Mouse (Mus musculus) kidney, postnatal 36 days (tissue): Measurements from ENCODE around the gene Atg14.
A peak's percentile ranks its signal among the peaks of the same experiment; 100 is the strongest.
"Not testable (repeated sequence)": the region's sequence is repeated elsewhere in the genome, so short reads cannot be mapped to it uniquely, and the experiment has no call there.

ENCODE experiments used
- DNase-seq, 2 experiments: peaks; one replicate each; pipeline ENCODE4 v3.0.0; 2021 to 2022; ENCODE audit warnings: mixed read lengths in 2 of 2

Gene Atg14

DNA sequence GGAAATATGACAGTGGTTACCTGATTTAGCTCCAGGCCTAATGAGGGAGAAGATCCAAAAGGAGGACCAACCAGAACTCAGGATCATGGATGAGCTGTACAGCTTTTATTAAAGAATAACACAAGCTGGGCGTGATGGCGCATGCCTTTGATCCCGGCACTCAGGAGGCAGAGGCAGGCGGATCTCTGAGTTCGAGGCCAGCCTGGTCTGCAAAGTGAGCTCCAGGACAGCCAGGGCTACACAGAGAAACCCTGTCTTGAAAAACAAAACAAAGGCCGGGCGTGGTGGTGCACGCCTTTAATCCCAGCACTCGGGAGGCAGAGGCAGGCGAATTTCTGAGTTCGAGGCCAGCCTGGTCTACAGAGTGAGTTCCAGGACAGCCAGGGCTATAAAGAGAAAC lies at the start of gene Atg14:
Gene Atg14, minus strand, starts transcription at position 101 of the 400 bp plus-strand sequence.
- DNase-seq, result not testable (repeated sequence)

DNA sequence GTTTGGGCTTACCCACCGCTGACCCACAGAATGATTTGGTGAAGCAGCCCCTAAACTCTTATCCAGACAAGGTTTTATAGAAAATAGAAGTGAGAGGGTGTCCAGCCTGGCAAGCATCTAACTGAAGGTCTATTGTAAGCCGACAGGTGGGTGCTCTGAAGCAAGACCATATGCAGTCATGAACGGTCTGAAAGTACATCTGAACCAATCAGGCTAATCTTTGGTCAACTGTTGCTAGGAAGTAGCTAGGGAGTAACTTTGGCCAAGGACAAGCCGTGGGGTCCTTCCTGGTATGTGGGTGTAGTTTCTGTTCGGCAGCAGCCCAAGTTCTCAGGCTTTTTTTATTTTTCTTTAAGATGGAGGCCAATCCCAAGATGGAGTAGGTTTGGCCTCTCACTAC lies 48.4 kb upstream of the Atg14 start:
- no peak for DNase-seq

DNA sequence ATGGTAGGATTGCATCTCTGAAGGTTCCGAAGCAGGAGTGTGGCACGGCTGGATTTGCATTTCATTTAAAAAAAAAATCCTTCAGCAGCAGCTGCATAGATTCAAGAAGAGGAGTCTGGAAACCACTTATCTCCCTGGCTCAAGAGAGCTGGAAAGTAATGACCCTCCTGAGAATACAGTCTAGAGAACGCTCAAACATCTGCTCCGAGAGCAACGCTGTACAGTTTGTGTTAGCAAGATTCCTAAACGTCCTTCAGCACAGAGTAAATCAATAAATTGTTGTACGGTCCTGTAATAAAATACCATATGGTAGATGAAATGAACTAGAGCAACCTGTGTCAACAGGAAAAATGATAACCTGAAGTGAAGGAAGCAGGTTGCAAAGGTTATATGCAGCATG lies 42.8 kb upstream of the Atg14 start:
- DNase-seq, result no peak

DNA sequence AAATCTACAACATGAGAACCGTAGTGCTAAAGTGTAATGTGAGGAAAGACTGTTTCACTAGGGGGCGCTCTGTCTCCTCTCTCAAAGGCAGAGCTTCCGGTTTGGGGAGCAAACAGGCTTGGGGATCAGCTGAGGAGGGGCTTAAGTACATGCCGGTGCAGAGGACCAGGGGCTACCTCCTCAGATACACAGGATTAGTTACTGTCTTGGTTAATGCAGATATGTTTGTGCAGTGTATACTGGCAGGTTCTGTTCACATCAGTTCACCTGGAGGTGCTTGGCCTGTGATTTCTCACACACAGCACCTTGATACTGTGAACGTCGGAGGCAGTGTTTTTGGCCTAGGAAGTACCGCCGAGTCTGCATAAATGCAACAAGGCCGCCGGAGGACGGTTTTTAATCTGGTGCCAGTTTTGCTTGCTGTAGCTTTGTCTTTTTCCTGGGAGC lies 27.5 kb upstream of the Atg14 start:
- peak; percentile 54 to 78 for DNase-seq

GRCm38 (mm10) chr14:47594426-47595103 lies 24.1 kb upstream of the Atg14 start:
- DNase-seq, result no peak

GRCm38 (mm10) chr14:47590391-47590975 lies 20.0 kb upstream of the Atg14 start:
- DNase-seq, result no peak

GRCm38 (mm10) chr14:47589444-47589843 lies 19.0 kb upstream of the Atg14 start:
- DNase-seq, result no peak

DNA sequence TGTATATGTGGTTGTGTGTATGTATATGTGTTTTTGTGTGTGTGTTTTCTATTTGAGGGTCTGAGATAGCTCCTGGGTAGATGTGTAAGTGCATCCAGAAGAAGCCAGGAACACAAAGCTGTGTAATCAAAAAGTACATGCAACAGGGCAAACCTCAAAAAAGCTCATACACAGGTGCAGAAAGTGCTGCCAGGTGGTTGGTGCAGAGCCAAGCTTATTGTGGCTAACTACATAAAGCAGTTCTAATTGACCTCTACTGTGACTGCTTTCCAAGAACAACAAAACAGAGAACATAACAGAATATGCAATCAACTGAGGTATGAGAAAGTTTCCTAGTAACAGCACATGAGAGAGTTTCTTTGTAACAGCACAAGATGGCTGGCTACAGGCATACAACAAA lies 13.9 kb upstream of the Atg14 start:
- DNase-seq, result no peak

GRCm38 (mm10) chr14:47581681-47582080 lies 11.2 kb upstream of the Atg14 start:
- DNase-seq, result peak; percentile 32 to 34

- peak in 1 of 2 experiments; percentile 15 for DNase-seq
These were observed 10.8 kb upstream of the Atg14 start for GRCm38 (mm10) chr14:47581280-47581679.

GRCm38 (mm10) chr14:47578086-47578485 lies 7.6 kb upstream of the Atg14 start:
- peak; percentile 33 to 70 for DNase-seq

- DNase-seq, result no peak
These were observed 6.2 kb upstream of the Atg14 start for GRCm38 (mm10) chr14:47576687-47577086.

- no peak for DNase-seq
These were observed 4.3 kb upstream of the Atg14 start for GRCm38 (mm10) chr14:47574721-47575120.

- no peak for DNase-seq
These were observed 2.3 kb upstream of the Atg14 start for GRCm38 (mm10) chr14:47572707-47573106.

DNA sequence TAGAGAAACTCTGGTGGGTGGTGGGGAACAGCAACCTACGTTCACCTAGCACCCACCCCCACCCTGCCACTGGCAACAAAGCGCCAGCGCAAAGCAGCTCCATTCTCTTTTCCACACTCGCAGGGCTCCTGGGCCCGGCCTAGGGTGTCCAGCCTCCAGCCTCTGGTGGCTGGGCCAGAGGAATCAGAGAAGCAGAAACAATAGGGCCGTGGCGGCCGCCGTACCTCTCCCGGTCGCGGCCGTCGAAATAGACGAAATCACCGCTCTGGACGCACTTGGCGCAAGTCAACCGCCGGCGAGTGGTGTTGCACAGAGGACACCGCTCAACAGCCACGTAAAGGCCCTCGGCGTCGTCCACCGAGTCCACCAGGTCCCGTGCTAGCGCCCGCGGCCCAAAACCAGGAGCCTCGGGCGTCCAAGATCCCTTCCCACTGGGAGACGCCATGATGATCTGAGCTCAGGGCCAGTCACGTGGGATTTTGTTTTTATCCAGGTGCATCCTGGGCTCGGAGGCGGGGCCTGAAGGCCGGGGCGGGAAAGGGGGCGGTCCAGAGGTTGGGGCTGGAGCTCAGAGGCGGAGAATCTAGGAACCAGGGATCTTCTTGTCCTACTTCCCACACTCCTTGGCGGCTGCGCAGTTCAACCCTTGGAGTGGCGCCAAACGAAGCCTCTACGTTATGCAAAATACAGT lies 2.3 kb downstream of the Atg14 start:
- DNase-seq, result peak; percentile 98 to 99

- DNase-seq, result peak; percentile 61 to 73
These were observed 7.3 kb downstream of the Atg14 start for GRCm38 (mm10) chr14:47563106-47563505.

- DNase-seq, result peak in 1 of 2 experiments; percentile 31
These were observed 7.9 kb downstream of the Atg14 start for GRCm38 (mm10) chr14:47562530-47562929.

DNA sequence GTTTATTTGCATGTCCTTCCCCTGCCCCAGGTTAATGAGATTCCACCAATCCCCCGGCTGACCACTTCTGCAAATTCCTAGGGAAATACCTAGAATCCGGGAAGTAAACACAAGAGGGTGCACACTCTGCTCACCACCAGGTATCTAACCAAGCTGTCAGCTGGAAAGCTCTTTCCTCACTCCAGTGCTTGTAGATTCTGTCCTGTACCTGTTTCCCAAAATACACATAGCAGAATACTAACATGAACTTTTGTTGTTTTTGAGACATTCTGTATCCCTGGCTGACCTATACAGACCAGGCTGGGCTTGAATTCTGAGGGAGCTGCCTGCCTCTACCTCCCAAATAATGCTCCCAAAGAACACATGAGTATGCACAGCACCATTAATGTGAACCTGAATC lies 9.7 kb downstream of the Atg14 start:
- no peak for DNase-seq

- DNase-seq, result no peak
These were observed 15.2 kb downstream of the Atg14 start for GRCm38 (mm10) chr14:47555225-47555624.

- DNase-seq, result no peak
These were observed 16.2 kb downstream of the Atg14 start for GRCm38 (mm10) chr14:47554236-47554635.

DNA sequence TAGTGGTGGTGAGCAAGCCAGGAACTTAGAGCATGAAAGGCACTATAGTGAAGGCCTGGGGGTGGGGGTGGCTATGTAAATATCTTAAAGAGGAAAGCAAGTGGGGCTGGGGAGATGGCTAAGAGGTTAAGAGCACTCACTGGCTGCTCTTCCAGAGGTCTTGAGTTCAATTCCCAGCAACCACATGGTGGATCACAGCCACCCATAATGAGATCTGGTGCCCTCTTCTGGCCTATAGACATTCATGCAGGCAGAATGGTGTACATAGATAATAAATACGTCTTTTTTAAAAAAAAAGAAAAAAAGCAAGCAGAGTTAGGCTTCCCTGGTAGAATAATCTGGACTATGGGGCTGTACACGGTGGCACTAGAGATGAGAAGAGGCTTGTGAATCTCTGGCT lies 17.1 kb downstream of the Atg14 start:
- no peak for DNase-seq

GRCm38 (mm10) chr14:47551668-47552067 lies 18.8 kb downstream of the Atg14 start:
- DNase-seq, result no peak

DNA sequence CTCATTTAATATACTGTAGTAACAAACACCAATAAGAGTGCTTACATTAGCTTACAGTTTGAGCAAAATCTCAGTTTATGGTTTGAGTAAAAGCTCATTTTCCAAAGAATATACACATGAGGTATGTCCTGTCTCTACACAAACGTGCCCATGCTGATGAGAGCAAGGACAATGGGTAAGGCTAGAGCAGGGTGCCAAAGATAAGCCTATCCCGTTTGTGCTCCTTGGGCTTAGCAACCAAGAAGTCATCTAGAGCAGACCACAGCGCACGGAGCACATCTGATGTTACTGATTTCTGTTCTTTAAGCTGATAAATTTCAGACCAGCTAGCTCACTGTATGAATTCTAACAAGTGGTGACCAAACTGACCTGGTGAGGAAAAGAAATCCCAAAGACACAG lies 25.6 kb downstream of the Atg14 start:
- no peak for DNase-seq

GRCm38 (mm10) chr14:47544286-47544685 lies 26.2 kb downstream of the Atg14 start:
- no peak for DNase-seq
